30 mouse cellular contexts compared by ENCODE assay signal in the genomic region with DNA sequence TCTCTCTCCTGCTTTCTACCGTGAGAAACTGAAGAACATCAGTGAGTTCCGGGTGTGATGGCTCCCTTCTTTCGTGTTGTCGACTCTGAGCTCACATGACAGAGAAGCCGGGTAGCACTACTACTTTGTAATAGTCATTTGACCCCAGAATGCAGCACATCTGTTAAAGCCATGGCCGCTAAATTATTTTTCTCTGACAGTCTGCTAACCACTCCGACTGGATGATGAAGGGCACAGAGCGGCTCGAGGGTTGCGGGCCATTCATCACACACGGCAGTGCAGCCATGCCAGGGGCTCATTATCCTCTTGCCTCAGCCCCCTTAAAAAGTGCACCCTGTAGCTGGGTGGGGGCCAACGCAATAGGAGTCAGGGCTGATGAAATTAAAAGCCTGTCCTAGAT.
DNase-seq lines count a peak whose midpoint lies in the region; ATAC-seq lines count a peak whose summit lies in the region.
"Had no signal": no experiment of that assay in that cellular context is flagged by ENCODE, and none has a peak within 500 bp of the region (broad histone marks: within the 10 kb centered on the region; RNA-seq: fewer than 3 reads in every experiment).

No protein-coding gene starts in this region.

- H3K4me3 ChIP-seq in hindbrain, embryonic 13.5 days, result no peak overlapping the region
- no peak overlapping the region for H3K4me3 ChIP-seq in hindbrain, embryonic 10.5 days
- no peak overlapping the region for H3K4me3 ChIP-seq in limb, embryonic 11.5 days (ENCODE audit: low read depth, low read length)
- H3K4me3 ChIP-seq: erythroblast, embryonic 14.5 days; limb, embryonic 13.5 days; midbrain, embryonic 13.5 days had no signal

- 0 out of 2 replicates have a peak overlapping the region, but pooled peaks have one; percentile 1 for H3K27ac ChIP-seq in hindbrain, embryonic 13.5 days
- H3K27ac ChIP-seq in hindbrain, embryonic 10.5 days, result no peak overlapping the region
- no peak overlapping the region for H3K27ac ChIP-seq in limb, embryonic 11.5 days (replicated peaks; ENCODE audit: low read depth, low read length)
- H3K27ac ChIP-seq: limb, embryonic 13.5 days; midbrain, embryonic 13.5 days had no signal

- 73% methylated on average over 12 of the region's 12 CpGs for WGBS in hindbrain, embryonic 13.5 days
- 89% methylated on average over 12 of the region's 12 CpGs for WGBS in hindbrain, embryonic 10.5 days
- WGBS in limb, embryonic 11.5 days, result 61% methylated on average over 12 of the region's 12 CpGs

- H3K36me3 ChIP-seq in hindbrain, embryonic 13.5 days, result peaks cover 7% of the 10 kb centered on the region
- H3K36me3 ChIP-seq in hindbrain, embryonic 10.5 days, result no peaks in the 10 kb centered on the region
- no peaks in the 10 kb centered on the region for H3K36me3 ChIP-seq in limb, embryonic 11.5 days (ENCODE audit: control insufficient read depth, insufficient read depth, low read length)
- H3K36me3 ChIP-seq: limb, embryonic 13.5 days; midbrain, embryonic 13.5 days had no signal

- DNase-seq in embryo, embryonic 10.5 days (ENCODE audit: low spot score), result peak; percentile 27
- DNase-seq in embryo, embryonic 9.5 days (ENCODE audit: extremely low spot score), result no peak
- no peak for DNase-seq in hindbrain, embryonic 10.5 days (ENCODE audit: low spot score)
- peak; percentile 11 for DNase-seq in embryo, embryonic 11.5 days (ENCODE audit: low read depth, low spot score)
- no peak for DNase-seq in limb, embryonic 11.5 days (ENCODE audit: low spot score)
- DNase-seq in left cerebral cortex, adult 11 months (ENCODE audit: low spot score), result no peak
- DNase-seq in left cerebral cortex, adult 9 months (ENCODE audit: low spot score in 2 of 2), result no peak
- DNase-seq: adrenal gland, adult 2 months; cerebellum, adult 2 months; cerebellum, postnatal 14 days; forebrain, postnatal 0 days; gastrocnemius, postnatal 14 days; heart, postnatal 36 days; kidney, adult 18-20 months; kidney, postnatal 4 days; layer of hippocampus, postnatal 36 days; liver, postnatal 0 days; lung, postnatal 36 days; right cerebral cortex, adult 18-20 months; spleen, adult 18-20 months; thymus, postnatal 14 days had no signal

- no peak overlapping the region for H3K4me2 ChIP-seq in hindbrain, embryonic 13.5 days
- H3K4me2 ChIP-seq in limb, embryonic 11.5 days (ENCODE audit: low read depth, severe bottlenecking), result no peak overlapping the region
- H3K4me2 ChIP-seq: heart, embryonic 11.5 days; limb, embryonic 13.5 days; liver, embryonic 11.5 days; midbrain, embryonic 13.5 days had no signal

- no peak overlapping the region for H3K9ac ChIP-seq in hindbrain, embryonic 13.5 days
- H3K9ac ChIP-seq in limb, embryonic 11.5 days (ENCODE audit: low read length), result no peak overlapping the region
- H3K9ac ChIP-seq: forebrain, postnatal 0 days; limb, embryonic 13.5 days; liver, postnatal 0 days; midbrain, embryonic 13.5 days had no signal

- 0 out of 2 replicates have a peak, but pooled peaks cover 3% of the 10 kb centered on the region for H3K4me1 ChIP-seq in hindbrain, embryonic 13.5 days (replicated peaks)
- no peaks in the 10 kb centered on the region for H3K4me1 ChIP-seq in hindbrain, embryonic 10.5 days (replicated peaks)
- no peaks in the 10 kb centered on the region for H3K4me1 ChIP-seq in limb, embryonic 11.5 days (ENCODE audit: control insufficient read depth, insufficient read depth, low read length)
- H3K4me1 ChIP-seq: limb, embryonic 13.5 days; midbrain, embryonic 13.5 days had no signal

- no peaks in the 10 kb centered on the region for H3K27me3 ChIP-seq in hindbrain, embryonic 13.5 days
- H3K27me3 ChIP-seq in hindbrain, embryonic 10.5 days (ENCODE audit: insufficient read depth, poor library complexity, severe bottlenecking), result no peaks in the 10 kb centered on the region
- no peaks in the 10 kb centered on the region for H3K27me3 ChIP-seq in limb, embryonic 11.5 days (ENCODE audit: control insufficient read depth, insufficient read depth, low read length)
- H3K27me3 ChIP-seq: CH12.LX; midbrain, embryonic 13.5 days had no signal

- peak; percentile 65; the same call in 1 of the 2 replicates for ATAC-seq in hindbrain, embryonic 13.5 days (ENCODE audit: low FRiP score)
- ATAC-seq in limb, embryonic 11.5 days (ENCODE audit: insufficient number of reproducible peaks, low FRiP score, low TSS enrichment, low read depth), result peak; percentile 35; the same call in 1 of the 2 replicates
- ATAC-seq: activated CD4-positive, CD25-positive, alpha-beta regulatory T cell, adult 4 months; forebrain, postnatal 0 days; inflammation-experienced regulatory T-cells, adult 6 months; liver, postnatal 0 days; midbrain, embryonic 13.5 days had no signal

- H3K9me3 ChIP-seq in hindbrain, embryonic 13.5 days, result no peaks in the 10 kb centered on the region
- peaks cover 8% of the 10 kb centered on the region for H3K9me3 ChIP-seq in hindbrain, embryonic 10.5 days
- no peaks in the 10 kb centered on the region for H3K9me3 ChIP-seq in limb, embryonic 11.5 days (ENCODE audit: control insufficient read depth, low read length)
- H3K9me3 ChIP-seq: limb, embryonic 13.5 days; midbrain, embryonic 13.5 days had no signal

Comparison
In these comparisons a context has a peak if more than half of its experiments do, and no peak if none do; other contexts are left out.
1. DNase-seq: peak in embryo, embryonic 10.5 days (single experiment) and embryo, embryonic 11.5 days (single experiment); none in embryo, embryonic 9.5 days (single experiment), hindbrain, embryonic 10.5 days (single experiment), limb, embryonic 11.5 days (single experiment), left cerebral cortex, adult 11 months (single experiment) and left cerebral cortex, adult 9 months (0 of 2).